Mouse (Mus musculus) layer of hippocampus, postnatal 10 days (tissue): ENCODE data around the gene Rab44. TPM values are rescaled to one million over a fixed set of nuclear protein-coding genes. Genes with fewer than 3 reads are reported as not detected.
A peak's percentile ranks its signal among the peaks of the same experiment; 100 is the strongest.
"Not testable (repeated sequence)": the region's sequence is repeated elsewhere in the genome, so short reads cannot be mapped to it uniquely, and the experiment has no call there.

Experiments used
- DNase-seq, 2 experiments: peaks; one replicate each; pipeline ENCODE4 v3.0.0; 2021; ENCODE audit warnings: low spot score in 2 of 2
- long read RNA-seq: library from polyadenylated mRNA; stranded (forward); transcript quantifications from one replicate; pipeline ENCODE4 v2.0.0, GENCODE M21; 2023
- total RNA-seq, 2 experiments: library from RNA; stranded (reverse); gene quantifications; 2 replicates each; pipeline ENCODE4 v1.2.3; 2021

The Rab44 gene
- total RNA-seq = under 1 TPM; 0.13 to 0.59 TPM
- long read RNA-seq, partial matches to known transcripts = 1 of 1 reads
- long read RNA-seq, other reads (novel, unspliced or antisense) = 0 of 1 reads

GRCm38 (mm10) chr17:29113591-29114352 is at the start of gene Rab44:
Gene Rab44 (plus strand): TSS chr17:29114145.
- DNase-seq = no peak

DNA sequence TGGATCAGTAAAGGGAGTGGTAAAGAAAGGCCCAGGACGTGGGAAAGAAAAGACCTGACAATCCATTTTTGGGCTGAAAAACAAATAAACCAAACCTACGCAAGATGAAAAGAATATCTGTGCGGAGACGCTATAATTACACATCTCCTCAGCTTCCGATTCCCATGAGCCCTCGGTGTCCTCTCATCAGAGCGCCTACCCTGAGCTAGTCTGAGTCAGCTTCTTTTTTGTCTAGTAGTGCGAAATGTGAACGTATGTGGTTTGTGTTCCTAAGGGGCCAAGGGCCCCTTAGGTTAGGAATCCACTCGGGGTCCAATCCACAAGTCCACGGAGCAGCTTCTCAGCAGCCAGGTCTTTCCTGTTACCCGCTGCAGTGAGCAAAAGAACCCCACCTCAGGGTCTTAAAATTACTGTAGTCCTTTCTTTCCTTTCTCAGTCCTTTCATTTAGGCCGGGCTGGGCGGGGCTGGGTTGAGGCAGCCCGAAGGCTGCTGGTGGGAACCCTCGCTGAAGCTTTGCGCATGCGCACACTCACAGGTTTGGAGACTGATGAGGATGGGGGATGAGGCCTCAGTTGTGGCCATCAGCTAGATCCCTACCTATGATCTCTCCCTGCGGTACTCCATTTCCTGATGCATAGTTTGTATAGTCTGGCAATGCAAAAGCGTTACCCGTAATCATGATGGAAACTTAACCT is 48.6 kb upstream of the Rab44 start:
- DNase-seq = no peak

GRCm38 (mm10) chr17:29065971-29066370 is 48.0 kb upstream of the Rab44 start:
- DNase-seq = no peak

DNA sequence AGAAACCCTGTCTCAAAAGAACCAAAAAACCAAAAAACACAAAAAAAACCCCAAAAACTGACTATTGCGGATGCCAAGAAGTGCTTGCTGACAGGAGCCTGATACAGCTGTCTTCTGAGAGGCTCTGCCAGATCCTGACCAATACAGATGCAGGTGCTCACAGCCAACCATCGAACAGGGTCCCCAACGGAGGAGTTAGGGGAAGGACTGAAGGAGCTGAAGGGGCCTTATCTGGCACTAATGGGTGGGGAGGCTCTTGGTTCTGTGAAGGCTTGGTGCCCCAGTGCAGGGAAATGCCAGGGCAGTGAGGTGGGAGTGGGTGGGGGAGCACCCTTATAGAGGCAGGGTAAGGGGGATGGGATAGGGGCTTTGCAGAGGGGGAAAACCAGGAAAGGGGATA is 46.5 kb upstream of the Rab44 start:
- DNase-seq = not testable (repeated sequence)

DNA sequence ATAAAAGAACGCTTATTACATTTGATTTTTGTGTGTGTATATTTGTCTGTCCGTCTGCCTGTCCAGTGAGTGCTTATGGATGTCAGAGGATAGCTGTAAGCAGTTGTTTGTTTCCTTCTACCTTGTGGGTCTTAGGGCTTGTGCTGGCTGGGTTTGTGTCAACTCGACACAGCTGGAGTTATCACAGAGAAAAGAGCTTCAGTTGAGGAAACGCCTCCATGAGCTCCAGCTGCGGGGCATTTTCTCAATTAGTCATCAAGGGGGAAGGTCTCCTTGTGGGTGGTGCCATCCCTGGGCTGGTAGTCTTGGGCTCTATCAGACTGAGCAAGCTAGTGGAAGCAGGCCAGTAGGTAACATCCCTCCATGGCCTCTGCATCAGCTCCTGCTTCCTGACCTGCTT is 46.1 kb upstream of the Rab44 start:
- no peak for DNase-seq

GRCm38 (mm10) chr17:29069063-29069462 is 44.9 kb upstream of the Rab44 start:
- DNase-seq = no peak

DNA sequence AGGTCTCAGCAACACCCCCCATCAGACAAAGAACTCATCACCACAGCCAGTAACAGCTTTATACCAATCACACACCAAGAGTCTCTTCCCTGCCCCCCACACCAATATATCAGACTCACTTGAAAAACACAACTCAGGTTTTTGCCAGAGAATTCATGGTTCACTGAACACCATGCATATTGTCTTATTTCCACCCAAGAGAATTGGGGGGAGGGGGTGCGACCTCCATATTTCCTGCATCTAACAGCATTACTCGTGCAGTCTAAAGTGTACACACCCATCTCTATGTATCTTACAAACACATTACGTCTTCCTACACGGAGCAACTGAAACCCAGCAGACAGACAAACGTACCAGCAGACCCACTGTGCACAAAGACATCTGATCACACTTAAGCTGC is 42.1 kb upstream of the Rab44 start:
- DNase-seq = no peak

DNA sequence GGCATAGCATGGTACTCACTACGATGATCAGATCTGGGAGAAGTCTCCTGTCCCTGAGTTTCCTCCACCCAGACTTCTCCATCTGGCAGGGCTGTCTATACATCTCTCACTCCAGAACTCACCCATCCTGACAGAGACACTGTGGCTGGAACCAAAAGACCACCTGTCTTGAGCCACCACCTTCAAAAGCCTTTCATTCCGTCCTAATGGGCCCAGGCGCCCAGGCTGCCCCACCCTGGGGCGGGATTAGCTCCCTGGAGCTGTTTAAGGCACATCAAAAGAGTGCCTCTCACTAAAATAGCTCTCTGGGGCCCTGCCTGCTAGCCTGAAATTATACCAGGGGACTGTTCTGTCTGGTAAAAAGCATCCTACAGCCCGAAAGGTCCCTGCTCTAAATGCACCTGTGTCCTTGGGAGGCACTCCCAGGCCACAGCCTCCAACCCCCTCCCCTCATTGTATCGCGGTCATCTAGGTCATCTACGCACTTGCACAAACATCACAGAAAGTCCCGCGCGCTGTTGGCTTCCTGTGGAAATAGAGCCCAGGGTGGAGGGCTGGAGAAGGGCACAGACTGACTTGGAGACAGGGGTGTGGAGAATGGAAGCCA is 41.1 kb upstream of the Rab44 start:
- no peak for DNase-seq

DNA sequence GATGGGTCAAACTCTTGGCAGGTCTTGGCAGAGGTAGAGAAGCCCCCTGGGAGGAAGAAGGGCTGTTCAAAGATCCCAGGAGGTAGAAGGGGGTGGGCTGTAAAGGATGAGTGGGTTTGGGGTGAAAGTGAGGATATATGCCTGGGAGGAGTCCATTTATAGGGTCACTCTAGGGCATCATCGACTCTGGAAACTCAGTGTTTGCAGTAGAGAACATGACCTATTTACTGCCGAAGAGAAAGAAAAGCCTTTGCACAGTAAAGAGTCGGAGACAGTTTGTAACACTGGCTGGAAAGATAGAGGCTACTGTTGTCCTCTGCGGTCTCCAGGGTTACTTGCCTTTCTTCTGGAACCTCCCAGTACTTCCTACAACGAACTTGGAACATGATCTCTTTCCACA is 40.6 kb upstream of the Rab44 start:
- no peak for DNase-seq

DNA sequence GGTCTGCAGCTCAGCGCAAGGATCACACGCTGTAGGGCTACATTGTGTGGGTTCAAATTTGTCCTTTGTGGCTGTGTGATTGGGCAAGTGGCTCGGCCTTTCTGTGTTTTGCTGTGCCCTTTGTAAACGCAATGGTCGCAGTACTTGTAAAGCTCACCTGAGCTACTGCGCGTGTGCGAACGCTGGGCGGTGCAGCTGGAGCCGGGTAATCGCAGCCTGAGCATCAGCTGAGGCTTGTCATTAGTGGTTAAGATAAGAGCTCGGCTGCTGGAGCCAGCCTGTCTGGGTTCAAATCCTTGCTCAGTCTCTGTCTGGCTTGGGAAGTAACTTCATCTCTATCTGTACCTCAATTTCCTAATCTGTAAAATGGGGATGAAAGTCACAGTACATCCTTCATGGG is 39.9 kb upstream of the Rab44 start:
- no peak for DNase-seq

DNA sequence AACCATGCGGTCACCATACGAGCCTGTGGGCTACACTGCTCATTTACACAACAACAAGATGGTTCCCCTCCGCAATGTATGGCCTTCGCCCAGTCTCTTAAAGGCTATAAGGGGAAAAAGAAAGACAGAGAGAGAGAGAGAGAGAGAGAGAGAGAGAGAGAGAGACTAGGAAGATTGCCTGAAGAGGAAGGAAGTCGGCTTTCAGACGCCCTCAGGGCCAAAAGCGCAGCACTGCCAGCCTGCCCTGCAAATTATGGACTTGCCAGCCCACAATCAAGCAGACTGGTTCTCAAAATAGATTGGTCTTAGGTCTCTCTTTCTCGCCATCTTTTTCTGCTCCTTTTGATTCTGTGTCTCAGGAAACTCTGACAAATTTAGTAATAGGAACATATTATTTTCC is 37.7 kb upstream of the Rab44 start:
- no peak for DNase-seq

GRCm38 (mm10) chr17:29077786-29078509 is 36.0 kb upstream of the Rab44 start:
- peak; percentile 66 to 67 for DNase-seq

DNA sequence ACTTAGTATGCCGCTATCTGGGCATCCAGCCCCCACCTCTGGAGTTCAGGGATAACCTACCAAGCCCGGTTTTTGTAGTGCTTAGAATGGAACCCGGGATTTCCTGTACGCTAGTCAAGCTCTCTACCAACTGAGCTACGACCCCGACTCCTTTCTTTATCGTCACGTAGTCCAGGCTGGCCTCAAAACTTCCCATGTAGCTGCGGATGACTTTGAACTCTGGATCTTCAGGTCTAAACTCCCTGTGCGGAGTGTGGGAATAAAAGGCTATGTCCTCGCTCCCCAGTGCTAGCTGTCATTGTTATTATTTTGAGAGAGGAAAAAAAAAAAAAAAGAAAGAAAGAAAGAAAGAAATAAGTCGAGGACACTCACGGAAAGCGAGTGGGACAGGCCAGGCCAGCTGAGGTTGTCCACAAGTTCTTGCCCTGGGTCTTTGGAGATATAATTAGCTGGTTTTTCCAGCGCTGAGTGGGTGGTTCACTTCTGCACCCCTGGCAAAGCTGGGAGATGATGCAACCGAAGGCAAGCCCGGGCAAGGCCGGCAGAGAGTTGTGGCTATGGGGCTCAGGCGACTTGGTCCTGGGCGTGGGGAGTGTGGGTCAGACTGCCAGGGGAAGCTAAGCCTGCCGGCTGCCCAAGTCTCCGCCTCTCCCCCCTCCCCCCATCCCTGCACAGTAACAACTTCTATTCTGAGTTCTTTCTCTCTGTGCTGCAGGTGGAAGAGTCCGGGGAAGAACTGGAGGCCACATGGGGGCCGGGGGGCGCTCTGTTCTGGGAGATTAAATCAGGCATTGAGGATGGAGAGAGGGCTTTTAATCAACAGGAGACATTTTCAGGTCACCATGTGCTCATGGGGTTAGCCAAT is 35.2 kb upstream of the Rab44 start:
- peak; percentile 30 to 54 for DNase-seq

DNA sequence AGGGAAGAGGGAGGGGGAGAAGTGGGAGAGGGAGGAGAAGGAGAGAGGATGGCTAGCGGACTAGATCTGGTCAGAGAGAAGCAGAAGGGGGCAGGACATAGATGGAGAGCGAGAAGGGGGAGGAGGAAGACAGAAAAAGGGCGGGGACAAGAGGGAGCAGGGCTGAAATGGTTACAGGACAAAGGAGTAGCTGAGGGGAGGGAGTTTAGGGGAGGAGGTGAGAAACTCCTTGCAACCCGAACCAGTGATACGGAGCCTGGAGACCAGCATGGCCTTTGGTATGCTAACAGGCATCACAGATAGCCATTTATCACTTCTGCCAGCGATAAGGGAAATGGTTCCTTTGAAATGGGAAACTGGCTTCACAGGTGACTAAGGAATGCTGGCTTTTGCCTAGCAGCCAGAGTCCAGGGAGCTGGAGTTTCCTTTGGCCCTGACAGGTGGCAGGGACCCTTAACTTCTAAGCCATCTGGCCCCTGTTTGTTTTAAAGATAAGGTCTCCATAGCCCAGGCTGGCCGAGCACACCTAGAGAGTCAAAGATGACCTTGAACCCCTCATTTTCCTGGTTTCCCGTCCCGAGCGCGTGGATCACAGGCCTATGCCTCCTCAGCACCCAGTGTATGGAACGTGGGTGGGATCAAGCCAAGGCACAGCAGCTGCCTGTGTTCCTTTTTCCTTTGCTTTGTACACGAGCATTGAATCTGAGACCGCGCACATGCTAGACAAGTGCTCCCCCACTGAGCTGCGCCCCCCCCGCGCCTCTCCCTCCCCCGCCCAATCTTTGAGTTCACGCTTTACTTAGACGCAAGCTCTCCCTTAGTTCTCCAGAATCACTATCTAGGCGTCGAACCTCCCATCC is 33.0 kb upstream of the Rab44 start:
- no peak for DNase-seq

DNA sequence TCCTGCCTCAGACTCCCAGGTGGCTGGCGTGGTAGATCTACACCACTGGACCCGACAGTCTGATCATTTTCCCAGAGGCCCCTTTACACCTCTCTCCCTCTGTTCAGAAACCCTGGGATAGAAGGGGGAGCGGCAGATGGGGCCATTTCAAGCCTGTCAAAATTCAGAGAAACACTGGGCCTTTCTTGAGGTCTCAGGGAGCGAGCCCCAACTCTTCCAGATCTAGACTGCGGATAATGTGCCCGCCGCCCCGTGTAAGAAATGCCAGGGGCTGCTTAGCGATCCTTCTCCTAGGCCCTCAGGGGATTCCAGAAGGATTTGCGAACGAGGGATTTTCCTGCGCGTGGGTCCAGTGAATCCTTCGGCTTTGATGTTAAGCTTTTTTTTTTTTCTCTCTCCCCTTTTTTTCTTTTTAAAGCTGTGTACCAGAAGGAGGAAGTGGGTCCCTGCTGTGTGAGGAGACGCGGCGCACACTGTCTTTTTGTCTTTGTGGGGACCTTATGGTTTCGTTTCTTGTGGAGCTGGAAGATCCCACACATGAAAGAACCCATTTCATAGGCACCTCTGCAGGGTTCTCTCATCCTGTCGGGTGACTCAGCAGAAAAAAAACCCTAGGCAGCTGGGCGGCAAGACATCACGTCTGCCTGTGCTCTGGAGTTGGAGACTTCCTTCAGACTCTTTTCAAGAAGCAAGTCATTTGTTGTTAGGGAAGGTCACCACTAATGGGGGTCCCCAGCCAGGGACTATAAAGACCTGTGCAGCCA is 32.1 kb upstream of the Rab44 start:
- peak in 1 of 2 experiments; percentile 41 for DNase-seq

GRCm38 (mm10) chr17:29083586-29083985 is 30.4 kb upstream of the Rab44 start:
- DNase-seq = no peak

- peak in 1 of 2 experiments; percentile 3 for DNase-seq
Measured at GRCm38 (mm10) chr17:29084656-29085055, 29.3 kb upstream of the Rab44 start.

GRCm38 (mm10) chr17:29085266-29085665 is 28.7 kb upstream of the Rab44 start:
- DNase-seq = peak; percentile 2 to 6

DNA sequence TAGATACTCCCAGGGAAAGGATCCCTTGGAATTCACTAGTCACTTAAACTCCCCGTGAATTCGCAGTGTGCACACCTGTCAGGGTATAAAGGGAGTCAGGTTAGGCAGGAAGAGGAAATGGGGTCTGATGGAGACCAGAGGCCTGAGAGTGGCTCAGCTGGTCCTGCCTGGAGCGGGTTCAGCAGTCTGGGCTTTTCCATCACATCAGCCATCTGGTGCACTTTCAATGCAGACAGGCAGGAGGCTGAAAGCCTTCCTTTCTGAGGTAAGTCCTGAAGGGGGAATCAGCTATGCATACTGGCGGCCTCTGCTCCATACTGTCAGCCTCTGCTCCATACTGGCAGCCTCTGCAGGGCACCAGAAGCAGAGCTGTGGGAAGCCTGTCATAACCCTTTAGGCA is 27.0 kb upstream of the Rab44 start:
- peak; percentile 1 to 8 for DNase-seq
